Mouse (Mus musculus) adrenal gland, postnatal 36 days (tissue): ENCODE data around the gene Wnt10a. TPM values are rescaled to one million over a fixed set of nuclear protein-coding genes. Genes with fewer than 3 reads are reported as not detected.
"Not testable (repeated sequence)": the region's sequence is repeated elsewhere in the genome, so short reads cannot be mapped to it uniquely, and the experiment has no call there.

Experiments used
- DNase-seq, 2 experiments: peaks; one replicate each; pipeline ENCODE4 v3.0.0; 2021; ENCODE audit warnings: mixed read lengths in 1 of 2
- total RNA-seq, 2 experiments: library from RNA; stranded (reverse); gene quantifications; 2 replicates each; pipeline ENCODE4 v1.2.3; 2021

The Wnt10a gene
- total RNA-seq, 2 experiments from 2014 or later, result 0.36 to 0.43 TPM

DNA sequence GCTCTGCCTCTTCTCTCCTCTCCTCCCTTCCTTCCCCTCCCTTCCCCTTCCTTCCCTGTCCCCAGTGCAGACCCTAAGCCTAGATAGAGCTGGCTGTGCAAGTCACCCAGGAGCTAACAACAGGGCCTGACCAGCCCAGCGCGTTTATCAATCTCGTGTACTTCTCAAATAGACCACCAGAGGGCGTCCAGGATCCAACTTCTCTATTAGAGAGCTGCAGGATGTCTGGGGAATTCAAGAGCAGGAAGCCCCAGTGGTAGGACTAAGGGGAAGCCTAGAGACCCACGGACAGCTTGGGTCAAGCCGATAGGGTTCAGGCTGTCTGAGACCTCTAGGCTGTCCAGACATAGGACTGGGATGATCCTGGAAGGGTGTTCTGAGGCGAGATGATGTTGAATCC is 3.5 kb upstream of the Wnt10a start:
- peak; percentile 74 to 79 for DNase-seq

GRCm38 (mm10) chr1:74788603-74789176 is 2.6 kb upstream of the Wnt10a start:
- DNase-seq, result no peak

GRCm38 (mm10) chr1:74790095-74790494 is 1.2 kb upstream of the Wnt10a start:
- DNase-seq, result no peak

GRCm38 (mm10) chr1:74792831-74793660 is 1.7 kb downstream of the Wnt10a start:
- no peak for DNase-seq

DNA sequence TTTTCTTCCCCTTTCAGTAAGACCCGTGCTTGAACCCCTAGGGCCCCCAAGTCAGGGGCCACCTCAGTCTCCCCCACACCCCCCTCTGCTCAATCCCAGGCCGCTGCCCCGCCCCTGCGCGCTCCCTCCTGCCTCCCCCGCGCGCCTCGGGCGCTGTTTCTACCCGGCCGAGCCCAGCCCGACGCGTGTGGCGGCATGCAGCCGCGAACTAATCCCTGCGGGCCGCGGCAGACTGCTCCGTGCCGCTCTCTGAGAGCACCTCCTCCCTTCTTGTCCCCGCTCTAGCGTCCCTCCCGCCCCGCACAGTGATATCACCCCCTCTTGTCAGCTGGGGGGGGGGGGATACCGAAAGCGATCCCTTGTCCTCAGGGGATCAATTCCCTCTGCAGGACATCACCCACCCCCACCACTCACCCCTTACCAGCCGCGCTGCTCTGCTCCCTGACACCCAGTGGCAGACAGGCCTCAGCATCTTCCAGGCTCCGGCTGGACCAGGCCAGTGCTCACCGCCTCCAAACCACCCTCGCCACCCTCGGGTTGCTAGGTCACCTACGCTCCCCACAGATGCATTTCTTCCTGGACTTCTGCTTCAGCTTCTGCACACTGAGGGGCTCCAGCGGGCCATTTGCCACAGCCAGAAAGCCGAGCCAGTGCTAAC is 3.3 kb downstream of the Wnt10a start:
- DNase-seq, result peak in 1 of 2 experiments; percentile 22

DNA sequence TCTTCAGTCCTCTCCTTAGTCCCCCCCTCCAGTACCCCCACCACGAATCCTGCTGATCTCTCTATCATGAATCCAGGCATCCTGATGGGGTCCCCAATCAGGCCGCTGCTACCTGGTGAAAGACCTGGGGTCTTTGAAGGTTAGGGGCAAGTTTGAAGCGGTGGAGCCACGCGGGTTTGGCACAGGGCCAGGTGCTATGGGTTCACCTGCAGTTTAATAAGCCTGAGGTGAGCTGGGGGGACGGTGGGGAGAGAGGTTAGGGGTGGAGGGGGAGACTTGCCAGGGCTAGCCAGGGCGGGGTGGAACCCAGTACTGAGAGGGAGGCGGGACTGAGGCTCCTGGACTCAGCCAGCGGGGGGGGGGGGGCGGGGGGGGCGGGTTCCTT is 3.8 kb downstream of the Wnt10a start:
- no peak for DNase-seq

- DNase-seq, result no peak
Observed at GRCm38 (mm10) chr1:74797459-74797858, 6.1 kb downstream of the Wnt10a start.

GRCm38 (mm10) chr1:74800424-74800888 is 9.1 kb downstream of the Wnt10a start:
- DNase-seq, result no peak

- DNase-seq, result no peak
Observed at GRCm38 (mm10) chr1:74801631-74802140, 10.4 kb downstream of the Wnt10a start.

DNA sequence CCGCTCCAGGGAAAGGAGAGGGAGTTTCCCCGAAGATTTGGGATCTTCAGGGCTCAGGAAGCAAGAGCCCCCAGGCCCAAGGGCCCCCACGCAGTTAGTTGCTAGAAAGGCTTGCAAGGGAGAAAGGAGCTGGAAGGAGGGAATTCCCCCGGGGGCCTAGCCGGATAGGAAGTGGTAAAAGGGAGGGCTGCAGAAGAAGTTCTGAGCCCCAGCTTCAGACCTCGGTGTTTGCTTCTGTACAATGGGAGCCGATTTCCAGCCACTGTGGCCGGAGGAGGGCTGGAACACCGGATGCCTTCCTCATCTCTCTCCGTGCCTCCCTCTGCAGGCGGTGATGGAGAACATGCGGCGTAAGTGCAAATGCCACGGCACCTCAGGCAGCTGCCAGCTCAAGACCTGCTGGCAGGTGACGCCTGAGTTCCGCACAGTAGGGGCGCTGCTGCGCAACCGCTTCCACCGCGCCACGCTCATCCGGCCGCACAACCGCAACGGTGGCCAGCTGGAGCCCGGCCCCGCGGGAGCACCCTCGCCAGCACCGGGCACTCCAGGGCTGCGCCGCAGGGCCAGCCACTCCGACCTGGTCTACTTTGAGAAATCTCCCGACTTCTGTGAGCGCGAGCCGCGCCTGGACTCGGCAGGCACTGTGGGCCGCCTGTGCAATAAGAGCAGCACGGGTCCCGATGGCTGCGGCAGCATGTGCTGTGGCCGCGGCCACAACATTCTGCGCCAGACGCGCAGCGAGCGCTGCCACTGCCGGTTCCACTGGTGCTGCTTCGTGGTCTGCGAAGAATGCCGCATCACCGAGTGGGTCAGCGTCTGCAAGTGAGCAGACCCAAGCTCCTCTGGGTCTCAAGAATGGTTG is 11.7 kb downstream of the Wnt10a start:
- DNase-seq, result peak; percentile 74 to 82

DNA sequence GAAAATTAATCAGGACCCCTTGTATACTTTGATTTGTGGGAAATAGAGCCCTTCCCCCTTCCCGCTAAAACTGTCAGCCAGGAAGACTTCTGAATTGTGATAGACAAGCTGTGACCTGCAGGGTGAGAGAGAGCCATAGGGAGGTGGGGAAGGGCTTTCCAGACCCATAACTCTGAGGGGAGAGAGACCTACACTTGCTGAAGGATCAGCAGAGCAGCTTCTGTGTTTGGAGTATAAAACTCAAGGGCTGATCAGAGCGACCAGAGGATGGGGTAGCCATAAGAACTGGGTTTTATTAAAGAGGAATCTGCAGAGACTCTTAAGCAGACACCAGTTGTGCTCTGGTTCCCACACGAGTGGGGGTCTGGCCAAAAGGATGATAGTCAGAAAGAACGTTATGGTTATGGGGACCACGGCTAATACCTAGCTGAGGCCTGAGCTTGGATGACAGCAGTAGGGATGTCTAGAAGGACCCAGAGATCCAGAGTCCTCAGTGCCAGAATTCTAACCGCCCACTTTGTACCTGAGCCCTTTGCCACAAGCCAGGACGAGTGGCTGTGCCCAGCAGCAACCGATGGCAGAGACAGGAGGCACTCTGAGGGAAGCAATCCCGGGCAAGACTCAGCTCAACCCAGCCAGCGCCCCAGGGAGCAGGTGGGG is 13.0 kb downstream of the Wnt10a start:
- no peak for DNase-seq

DNA sequence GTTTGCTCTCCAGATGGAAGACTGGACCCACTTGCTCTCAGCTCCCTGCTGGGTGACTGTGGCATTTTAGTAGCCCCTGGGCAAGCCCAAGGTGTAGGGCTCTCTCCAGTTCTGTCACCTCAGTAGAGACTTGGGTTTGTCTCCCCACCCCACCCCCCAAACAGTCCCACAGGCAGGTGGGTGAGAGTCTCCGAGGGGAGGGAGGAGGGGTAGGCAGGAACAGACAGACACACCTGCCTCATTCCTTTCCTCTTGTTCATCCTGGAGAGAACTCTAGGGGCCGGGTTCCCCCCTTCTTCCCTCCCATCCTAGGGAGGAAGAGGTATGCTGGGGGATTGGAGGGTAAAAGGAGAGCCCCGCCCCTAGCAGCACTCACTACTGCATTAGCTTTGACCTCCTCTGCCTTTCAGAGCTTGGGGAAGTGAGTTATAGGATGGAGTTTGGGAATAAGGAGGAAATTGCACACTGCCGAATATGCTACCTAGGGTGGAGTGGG is 14.1 kb downstream of the Wnt10a start:
- DNase-seq, result no peak

- DNase-seq, result no peak
Observed at GRCm38 (mm10) chr1:74805843-74806242, 14.5 kb downstream of the Wnt10a start.

GRCm38 (mm10) chr1:74806360-74807311 is 15.3 kb downstream of the Wnt10a start:
- peak; percentile 61 to 71 for DNase-seq

DNA sequence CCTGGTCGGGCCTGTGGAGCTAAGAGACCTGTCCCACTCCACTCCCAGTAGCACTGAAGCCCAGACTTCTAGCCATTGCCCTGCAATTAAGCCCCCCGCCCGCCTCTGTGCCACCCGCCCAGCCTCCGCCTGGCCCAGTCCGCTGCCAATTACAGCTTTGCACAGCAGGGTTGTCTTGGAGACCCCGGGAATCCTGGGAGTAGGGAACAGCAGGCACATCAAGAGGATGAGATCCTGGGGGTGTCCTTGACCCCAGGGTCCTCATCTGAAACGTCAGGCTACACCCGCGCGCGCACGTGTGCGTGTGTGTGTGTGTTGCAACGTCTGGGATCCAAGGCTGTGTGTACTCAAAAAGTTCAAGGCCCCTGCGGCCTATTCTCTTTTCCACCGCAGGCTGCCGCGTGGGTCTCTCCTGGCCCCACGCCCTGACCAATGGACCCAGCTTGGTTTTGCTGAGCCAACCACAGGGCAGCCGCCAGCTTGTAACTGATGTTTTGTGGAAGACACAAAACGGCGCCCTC is 16.3 kb downstream of the Wnt10a start:
- DNase-seq, result peak; percentile 74 to 83

DNA sequence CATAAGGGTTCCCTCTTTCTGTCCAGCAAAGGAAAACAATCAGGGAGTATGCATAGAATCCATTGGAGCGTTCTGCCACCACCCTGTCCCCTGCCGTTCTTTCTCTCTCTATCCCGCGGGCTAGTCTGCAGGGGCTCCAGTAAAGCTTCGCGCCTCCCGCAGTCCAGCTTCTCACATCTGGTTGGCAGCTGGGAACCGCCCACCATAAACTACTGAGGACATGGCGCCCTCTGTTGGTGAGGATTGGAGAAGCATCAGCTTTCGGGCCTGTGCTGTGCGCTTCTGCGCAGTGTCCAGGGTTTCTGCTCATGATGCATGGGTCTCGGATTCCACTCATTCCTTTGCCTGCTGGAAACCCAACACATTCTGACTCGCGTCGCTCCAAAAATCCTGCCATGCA is 16.8 kb downstream of the Wnt10a start:
- DNase-seq, result peak; percentile 93

DNA sequence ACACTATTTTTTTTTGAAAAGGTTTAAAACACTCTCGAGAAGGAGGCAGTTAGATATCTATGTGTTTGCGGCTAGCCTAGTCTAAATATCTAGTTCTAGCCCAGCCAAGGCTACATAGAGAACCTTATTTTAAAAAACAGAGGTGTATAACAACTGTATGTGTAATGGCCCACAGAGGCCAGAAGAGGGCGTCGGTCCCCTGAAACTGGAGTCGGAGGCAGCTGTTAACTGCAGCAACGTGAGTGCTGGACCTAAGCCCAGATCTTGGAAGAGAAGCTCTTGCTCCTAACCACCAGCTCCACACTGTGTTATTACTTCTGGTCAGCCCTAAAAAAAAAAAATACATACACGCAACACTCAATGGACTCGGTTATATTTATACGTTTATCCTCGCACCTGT is 17.7 kb downstream of the Wnt10a start:
- no peak for DNase-seq

GRCm38 (mm10) chr1:74814931-74815647 is 23.8 kb downstream of the Wnt10a start:
- DNase-seq, result peak in 1 of 2 experiments; percentile 31

- not testable (repeated sequence) for DNase-seq
Observed at GRCm38 (mm10) chr1:74815965-74816364, 24.6 kb downstream of the Wnt10a start.
